Mouse (Mus musculus): Measurements from ENCODE around the gene Dbn1.

DNA sequence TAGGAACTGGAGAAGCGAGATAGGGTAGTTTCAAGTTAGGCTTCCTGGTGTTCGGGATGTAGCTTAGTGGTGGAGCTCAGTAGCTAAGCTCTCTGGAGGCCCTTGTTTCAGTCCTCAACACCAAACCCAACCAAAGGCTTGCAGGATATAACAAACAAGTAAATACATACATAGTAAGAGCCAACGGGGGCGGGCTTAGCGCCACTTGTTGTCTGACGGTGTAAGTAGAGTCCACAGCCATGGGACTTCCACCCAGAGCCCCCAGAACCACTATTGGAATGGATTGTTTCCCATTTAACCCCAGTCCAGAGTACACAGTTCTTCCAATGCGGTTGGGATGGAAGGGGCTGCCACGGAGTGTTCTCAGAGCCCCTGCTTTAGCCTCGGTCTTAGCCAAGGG lies 25.9 kb upstream of the Dbn1 start:
- no peak for TF ChIP-seq POLR2A (IDR thresholded peaks at IDR 0.05; ENCODE audit: low read depth, low read length)
- no peak for TF ChIP-seq CTCF (IDR thresholded peaks at IDR 0.05; ENCODE audit: extremely low read depth, insufficient read length, insufficient replicate concordance, low read depth, low read length)

Measured in small intestine, adult 2 months (tissue).